Mouse (Mus musculus) adrenal gland, adult (tissue): ENCODE results near the gene Iqsec1.

Source experiments
- DNase-seq, 2 experiments: peaks; one replicate each; pipeline ENCODE4 v3.0.0; 2022 to 2023; ENCODE audit warnings: low spot score in 1 of 2; ENCODE audit not compliant: inconsistent age in 2 of 2

Iqsec1 gene

GRCm38 (mm10) chr6:90757427-90757883 is 231.0 kb downstream of the Iqsec1 start:
- DNase-seq, result peak; percentile 52 to 66

GRCm38 (mm10) chr6:90756561-90756960 is 231.9 kb downstream of the Iqsec1 start:
- DNase-seq, result no peak

- DNase-seq, result no peak
These were observed 232.9 kb downstream of the Iqsec1 start for GRCm38 (mm10) chr6:90755613-90755941.

- peak in 1 of 2 experiments; percentile 65 for DNase-seq
These were observed 233.4 kb downstream of the Iqsec1 start for GRCm38 (mm10) chr6:90754927-90755612.

- peak in 1 of 2 experiments; percentile 49 for DNase-seq
These were observed 234.4 kb downstream of the Iqsec1 start for GRCm38 (mm10) chr6:90754093-90754492.

GRCm38 (mm10) chr6:90753656-90754055 is 234.8 kb downstream of the Iqsec1 start:
- no peak for DNase-seq

GRCm38 (mm10) chr6:90751624-90752023 is 236.9 kb downstream of the Iqsec1 start:
- no peak for DNase-seq

GRCm38 (mm10) chr6:90750091-90750490 is 238.4 kb downstream of the Iqsec1 start:
- DNase-seq, result no peak

- no peak for DNase-seq
These were observed 239.0 kb downstream of the Iqsec1 start for GRCm38 (mm10) chr6:90749414-90749937.

- DNase-seq, result no peak
These were observed 239.5 kb downstream of the Iqsec1 start for GRCm38 (mm10) chr6:90748976-90749375.

GRCm38 (mm10) chr6:90746331-90746864 is 242.1 kb downstream of the Iqsec1 start:
- DNase-seq, result peak in 1 of 2 experiments; percentile 48

- DNase-seq, result no peak
These were observed 242.9 kb downstream of the Iqsec1 start for GRCm38 (mm10) chr6:90745401-90746198.

- no peak for DNase-seq
These were observed 246.0 kb downstream of the Iqsec1 start for GRCm38 (mm10) chr6:90742453-90742852.

GRCm38 (mm10) chr6:90741717-90742116 is 246.8 kb downstream of the Iqsec1 start:
- DNase-seq, result no peak

- DNase-seq, result no peak
These were observed 247.4 kb downstream of the Iqsec1 start for GRCm38 (mm10) chr6:90741056-90741420.

GRCm38 (mm10) chr6:90740348-90741055 is 248.0 kb downstream of the Iqsec1 start:
- DNase-seq, result peak in 1 of 2 experiments; percentile 57

- peak; percentile 91 to 96 for DNase-seq
These were observed 251.1 kb downstream of the Iqsec1 start for GRCm38 (mm10) chr6:90737376-90737775.

GRCm38 (mm10) chr6:90736691-90737245 is 251.7 kb downstream of the Iqsec1 start:
- peak; percentile 77 to 93 for DNase-seq

- peak; percentile 64 to 86 for DNase-seq
These were observed 252.3 kb downstream of the Iqsec1 start for GRCm38 (mm10) chr6:90736074-90736672.

- peak in 1 of 2 experiments; percentile 54 for DNase-seq
These were observed 253.0 kb downstream of the Iqsec1 start for GRCm38 (mm10) chr6:90735396-90736036.
